Mouse (Mus musculus): ENCODE results near the gene Prpf31.
"Not testable (repeated sequence)": the region's sequence is repeated elsewhere in the genome, so short reads cannot be mapped to it uniquely, and the experiment has no call there.

Prpf31 gene

DNA sequence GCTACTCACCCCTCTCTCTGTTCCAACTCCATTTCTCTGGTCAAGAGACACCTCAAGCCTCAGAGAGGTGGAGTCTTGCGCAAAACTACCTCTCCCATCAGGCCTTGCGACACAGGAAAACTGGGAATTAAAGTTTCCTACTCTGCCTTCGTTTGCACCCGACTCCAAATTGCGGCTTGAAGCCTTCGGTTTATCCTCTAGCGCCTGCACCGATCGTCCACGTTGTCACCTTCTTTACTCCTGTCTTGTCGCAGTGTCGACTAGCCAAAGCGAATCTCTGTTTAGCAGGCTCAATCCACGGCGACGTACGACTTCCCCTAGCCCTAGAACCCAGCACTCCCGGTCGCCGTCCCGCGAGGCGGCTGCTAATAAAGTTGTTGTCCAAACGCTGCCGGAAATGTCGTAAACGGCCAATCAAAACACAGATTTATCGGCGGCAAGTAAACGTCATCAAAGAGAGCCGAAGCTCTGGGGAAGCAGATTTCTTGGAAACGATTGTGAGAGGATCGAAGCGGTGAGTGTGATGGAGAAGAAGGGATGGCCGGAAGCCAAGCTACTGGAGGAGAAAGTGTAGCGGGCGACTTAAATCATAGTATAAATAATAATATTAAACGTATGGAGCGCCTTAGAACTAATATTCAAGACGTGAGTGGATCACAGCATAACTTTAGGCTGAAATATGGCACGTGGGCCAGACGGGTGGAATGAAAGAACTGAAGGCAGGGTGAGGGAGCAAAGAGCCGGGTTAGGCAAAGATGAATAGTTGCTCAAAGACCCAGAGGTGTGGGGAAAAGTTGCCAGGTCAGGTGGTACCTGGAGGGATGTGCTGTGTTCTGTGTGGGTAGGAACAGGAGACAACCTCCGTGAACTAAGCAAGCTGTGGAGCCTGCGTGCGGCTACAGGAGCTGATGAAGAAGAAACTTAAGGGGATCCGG is at the start of gene Prpf31, which contains the start of gene Tfpt:
TSS of gene Prpf31 (plus strand) at position 443 of the 935 bp plus-strand sequence.
TSS of gene Tfpt (minus strand) at position 387 of the 935 bp plus-strand sequence.
- DNase-seq (ENCODE audit: low spot score): peak; percentile 93

DNA sequence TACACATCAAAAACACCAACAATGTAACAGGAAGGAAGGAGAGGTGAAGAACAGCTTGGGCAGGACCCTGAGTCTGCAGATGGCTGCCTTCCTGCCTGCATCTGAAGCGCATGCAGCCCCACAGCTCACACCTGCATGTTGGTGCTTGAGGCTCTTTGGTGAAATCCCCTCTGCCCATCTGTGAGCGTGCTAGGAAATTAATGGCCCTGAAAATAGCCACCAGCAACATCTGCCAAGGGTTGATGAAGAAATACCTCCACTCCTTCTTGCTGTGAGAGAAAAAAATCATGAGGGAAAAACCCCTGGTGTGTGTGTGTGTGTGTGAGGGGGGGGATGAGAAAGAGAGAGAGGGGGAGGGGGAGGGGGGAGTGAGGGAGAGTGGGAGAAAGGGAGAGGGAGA is 49.8 kb upstream of the Prpf31 start:
- DNase-seq (ENCODE audit: low spot score): no peak

DNA sequence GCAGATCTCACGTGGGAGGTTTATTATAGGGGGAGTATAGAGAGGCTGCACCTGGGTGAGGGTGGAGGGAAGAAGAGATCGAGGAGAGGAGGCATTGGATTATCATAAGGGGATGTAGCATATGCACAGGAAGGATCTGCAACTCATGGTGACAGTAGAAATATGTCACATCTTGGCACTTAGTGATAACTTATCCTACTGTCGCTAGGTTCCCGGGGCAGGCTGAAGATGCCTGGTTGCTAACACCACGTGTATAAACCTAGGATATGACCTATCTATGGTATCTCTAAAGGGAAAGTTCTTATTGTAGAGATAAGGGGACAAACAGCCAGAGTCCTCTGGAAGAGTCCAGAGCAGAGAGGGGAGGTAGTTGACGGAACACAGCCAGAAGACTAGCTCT is 44.0 kb upstream of the Prpf31 start:
- DNase-seq (ENCODE audit: low spot score): no peak

DNA sequence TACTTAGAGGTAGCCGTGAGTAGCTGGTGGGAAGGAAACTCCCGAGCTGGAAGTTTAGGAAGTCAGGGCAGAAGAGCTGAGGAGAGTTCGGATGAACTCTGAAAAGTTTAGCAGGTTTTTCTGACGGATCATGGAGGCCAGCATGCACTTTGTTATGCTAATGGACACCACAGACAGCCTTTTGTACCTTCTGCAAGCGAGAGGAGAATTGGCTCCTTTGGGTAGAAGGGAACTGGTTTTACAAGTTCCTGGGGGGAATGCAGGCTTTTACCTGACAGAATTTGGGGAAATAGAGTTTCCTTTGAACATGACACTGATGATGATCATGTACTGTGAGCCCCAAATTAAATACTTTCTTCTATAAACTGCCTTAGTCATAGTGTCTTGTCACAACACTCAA is 43.5 kb upstream of the Prpf31 start:
- DNase-seq (ENCODE audit: low spot score): no peak

DNA sequence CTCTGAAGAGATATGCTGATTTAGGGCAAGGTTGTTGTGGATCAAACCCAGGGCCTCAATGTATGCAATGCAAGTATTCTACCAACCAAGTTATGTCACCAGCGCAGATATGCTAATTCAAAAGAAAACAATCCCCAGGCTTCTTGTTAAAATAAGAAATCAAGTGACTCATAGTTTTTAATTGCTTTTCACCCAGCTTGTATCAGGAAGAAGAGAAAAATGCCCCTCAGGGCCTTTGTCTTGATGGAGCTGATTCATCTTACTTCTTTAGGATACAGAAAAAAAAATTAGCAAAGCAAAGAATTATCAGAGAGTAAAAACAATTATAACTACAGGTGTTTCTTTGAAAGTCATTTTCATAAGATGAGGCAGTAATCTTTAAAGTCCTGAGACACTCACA is 42.5 kb upstream of the Prpf31 start:
- no peak for DNase-seq (ENCODE audit: low spot score)

DNA sequence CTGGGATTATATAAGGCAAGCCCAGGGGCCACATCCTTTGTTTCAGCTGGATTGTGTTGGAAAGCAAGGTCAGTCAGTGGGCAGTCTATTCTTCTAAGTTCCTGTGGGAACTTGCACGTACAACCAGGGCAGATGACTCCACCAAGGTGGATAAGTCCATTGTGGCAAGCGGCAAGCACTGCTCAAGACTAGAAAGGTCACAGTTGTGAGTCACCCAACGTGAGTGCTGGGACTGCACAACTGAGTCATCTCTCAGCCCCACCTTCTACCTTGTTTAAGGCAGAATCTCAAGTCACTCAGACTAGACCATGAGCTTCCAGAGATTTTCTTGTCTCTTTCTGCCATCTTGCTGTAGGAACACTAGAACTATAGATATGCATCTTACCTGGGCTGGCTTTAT is 39.2 kb upstream of the Prpf31 start:
- DNase-seq (ENCODE audit: low spot score): no peak

DNA sequence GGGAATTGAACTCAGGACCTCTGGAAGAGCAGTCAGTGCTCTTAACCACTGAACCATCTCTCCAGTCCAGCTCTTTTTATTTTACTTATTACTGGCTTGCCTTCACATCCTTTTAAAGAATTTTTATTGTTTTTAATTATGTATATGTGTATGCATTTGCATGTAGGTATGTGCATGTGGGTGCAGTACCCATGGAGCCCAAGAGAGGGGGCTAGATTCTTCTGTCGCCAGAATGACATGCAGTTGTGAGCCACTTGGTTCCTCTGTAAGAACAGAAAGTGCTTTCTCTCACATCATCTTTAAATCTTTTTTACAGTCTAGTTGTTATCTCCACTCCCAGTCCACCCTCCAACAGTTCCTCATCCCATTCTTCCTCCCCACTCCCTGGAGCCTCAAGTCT is 38.3 kb upstream of the Prpf31 start:
- no peak for DNase-seq (ENCODE audit: low spot score)

DNA sequence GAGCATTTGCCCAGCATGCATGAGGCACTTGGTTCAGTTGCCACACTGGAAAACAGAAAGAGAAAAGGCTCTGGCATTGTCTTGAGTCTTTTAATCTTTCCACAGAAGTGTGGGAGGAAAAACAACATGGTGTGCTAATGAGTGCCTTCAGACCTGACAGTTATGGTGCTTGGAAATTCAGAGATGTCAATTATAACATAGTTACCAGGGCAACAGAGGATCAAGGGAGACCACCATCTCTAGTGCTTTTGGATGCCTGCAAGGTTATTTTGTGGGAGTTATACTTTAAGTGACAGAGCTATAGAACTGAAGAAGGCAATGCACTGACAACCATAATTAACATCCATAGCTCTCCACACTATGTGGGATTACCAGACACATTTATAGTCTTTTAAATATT is 35.9 kb upstream of the Prpf31 start:
- DNase-seq (ENCODE audit: low spot score): no peak

DNA sequence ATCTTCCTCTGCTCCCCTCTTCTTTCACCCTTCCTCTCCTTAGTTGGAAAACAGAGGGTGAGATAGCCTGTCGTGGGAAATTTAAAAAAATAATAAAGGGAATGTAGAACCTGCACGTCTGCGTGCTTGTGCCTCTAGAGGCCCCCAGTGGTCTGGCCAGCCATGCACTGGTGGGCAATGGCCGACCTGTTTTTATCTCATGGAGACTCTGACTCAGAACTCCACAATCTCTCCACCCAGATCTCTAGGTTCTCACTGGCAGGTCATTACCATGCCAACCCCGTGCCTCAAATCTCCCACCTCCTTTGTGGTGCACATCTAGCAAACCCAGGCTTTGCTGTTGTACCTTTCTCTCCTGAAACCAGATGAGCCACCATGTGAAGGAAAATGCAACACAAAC is 35.1 kb upstream of the Prpf31 start:
- no peak for DNase-seq (ENCODE audit: low spot score)

DNA sequence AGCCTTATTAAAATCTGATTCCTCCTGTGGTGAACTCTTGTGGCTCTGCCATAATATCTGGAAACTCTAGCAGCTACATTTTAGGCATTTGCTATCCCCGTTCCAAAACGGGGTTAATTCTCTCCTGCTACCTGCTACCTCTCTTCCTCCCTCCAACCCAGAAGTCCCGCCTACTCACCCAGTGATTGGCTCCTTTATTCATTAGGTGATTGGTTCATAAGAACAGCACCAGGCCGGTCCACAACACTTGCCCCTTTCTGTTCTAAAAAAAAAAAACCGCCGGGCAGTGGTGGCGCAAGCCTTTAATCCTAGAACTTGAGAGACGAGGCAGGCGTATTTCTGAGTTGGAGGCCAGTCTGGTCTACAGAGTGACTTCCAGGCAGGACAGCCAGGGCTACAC is 34.6 kb upstream of the Prpf31 start:
- DNase-seq (ENCODE audit: low spot score): no peak

DNA sequence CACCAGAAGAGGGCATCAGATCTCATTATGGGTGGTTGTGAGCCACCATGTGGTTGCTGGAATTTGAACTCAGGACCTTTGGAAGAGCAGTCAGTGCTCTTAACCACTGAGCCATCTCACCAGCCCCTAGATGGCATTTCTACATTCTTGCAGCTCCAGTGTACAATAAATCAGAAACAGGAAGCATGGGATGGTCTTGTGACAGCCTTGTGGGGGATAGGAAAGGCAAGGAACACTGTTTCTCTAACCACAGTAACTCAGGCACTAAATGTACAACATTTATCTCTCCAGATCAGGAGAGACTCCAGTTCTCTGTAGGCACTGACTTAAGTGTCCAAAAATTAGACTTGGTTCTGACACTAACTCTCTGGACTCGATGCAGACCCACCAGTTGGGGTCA is 32.0 kb upstream of the Prpf31 start:
- DNase-seq (ENCODE audit: low spot score): not testable (repeated sequence)

DNA sequence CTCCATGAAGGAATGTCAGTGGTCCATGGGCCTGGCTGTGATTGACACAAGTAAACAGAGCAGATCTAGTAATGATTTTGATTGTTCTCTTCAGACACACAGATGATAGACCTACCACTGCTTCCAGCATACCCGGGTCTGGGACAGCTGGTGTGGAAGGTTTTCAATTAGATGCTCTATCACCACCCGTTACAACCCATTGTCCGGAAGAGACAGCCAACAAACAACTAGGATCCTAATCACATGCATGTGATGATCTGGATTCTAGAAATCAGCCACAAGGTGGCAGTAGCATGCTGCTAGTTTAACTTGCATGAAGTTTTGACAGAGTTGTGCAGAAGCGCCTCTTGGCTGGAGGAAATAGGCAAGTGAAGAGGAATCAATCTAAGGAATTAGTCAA is 28.7 kb upstream of the Prpf31 start:
- DNase-seq (ENCODE audit: low spot score): peak; percentile 75

DNA sequence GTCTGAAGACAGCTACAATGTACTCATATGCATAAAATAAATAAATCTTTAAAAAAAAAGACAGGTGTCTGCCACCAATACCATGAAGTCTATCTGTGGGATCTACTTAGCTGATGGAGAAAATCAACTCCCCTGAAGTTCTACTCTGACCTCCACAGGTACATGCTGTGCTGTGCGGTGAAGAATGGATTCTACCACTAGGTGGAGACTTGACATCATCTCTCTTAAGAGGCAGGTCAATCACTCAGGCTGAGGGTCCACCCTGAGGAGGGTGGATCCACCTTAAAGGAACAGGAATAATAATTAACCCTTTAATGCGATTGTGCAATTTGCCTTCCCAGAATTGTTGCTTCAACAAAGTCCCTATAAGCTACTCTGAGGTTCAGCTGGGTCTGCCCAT is 23.0 kb upstream of the Prpf31 start:
- peak; percentile 25 for DNase-seq (ENCODE audit: low spot score)

DNA sequence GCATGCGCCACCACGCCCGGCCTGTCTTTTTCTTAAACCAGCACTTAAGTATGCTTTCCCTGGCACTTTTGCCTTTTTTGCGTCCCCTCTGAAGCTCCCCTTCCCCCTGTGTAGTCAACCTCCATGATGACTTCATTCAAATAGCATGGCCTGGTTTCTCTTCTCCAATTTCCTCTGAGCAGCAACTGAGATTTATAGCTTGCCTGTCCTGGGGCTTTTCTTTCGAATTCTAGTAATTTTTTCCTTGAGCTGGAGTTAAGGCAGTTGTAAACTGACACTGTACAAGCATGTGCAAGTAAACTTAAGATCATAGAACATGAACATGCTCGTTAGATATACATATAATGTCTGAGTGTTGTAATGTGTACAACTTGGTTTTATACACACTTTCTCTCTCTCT is 22.4 kb upstream of the Prpf31 start:
- DNase-seq (ENCODE audit: low spot score): no peak

DNA sequence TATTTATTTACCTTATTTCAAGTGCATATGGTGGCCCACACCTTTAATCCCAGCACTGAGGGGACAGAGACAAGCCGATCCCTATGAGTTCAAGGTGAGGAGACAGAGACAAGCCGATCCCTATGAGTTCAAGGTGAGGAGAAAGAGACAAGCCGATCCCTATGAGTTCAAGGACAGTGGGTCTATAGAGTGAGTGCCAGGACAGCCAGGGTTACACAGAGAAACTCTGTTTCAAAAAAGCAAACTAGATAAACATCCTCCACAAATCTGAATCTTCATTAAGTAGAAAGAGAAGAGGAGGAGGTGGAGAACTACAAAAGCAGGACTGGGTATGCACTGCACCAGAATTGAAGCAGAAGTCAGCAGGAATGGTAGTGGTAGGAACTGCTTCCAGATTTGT is 21.1 kb upstream of the Prpf31 start:
- no peak for DNase-seq (ENCODE audit: low spot score)

DNA sequence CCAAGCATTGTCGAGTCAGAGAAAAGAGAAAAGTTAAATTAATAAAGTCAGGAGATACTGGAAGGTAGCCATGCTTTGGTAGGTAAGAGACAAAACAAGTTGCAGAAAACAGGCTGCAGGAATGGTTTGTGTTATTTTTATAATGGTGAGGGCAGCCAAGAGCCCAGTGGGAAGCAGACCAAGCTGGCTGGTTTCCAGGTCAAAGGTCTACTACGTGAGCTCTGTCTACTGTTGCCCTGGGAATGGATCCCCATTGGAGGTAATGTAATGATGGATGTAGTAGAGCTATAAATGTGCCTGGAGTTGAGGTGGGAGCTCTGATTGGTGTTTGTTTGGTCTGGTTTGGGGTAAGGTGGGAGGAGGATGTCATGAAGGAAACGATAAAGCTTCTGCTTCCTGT is 20.7 kb upstream of the Prpf31 start:
- no peak for DNase-seq (ENCODE audit: low spot score)

DNA sequence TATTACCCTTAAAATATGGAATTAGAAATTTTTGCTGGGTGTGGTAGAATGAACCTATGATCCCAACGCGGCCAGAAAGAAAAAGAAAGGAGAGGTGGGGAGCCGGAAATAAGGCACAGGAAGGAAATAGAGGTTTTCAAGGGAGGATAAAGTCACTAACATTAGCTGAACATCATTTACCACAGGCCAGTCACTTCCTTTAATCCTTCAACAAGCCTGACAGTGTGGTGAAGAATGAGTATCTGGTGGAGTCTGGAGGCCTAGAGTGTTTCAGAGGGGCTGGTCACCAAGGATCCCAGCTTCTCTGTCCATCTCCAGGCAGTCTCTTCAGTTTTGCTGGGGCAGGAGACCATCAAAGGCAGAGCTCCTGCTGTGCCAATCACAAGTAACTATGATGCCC is 19.3 kb upstream of the Prpf31 start:
- no peak for DNase-seq (ENCODE audit: low spot score)

DNA sequence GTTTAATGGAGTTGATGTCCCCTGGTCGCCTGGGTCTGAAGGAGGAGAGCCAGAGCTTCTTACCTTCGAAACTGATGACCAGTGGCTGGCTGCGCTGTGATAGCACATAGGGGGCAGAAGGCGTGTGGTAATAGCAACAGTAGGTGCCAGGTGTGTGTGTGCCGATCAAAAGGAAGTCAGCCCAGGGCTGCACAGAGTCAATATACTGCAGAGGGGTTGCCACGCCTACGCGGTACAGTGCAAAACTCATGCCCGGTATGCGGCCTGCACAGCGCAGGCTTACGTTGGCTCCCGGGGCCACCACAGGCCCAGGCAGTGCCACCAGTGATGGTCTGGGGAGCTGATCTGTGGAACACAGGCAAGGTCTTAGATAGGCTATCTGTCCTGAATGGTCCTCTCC is 18.8 kb upstream of the Prpf31 start:
- DNase-seq (ENCODE audit: low spot score): no peak

DNA sequence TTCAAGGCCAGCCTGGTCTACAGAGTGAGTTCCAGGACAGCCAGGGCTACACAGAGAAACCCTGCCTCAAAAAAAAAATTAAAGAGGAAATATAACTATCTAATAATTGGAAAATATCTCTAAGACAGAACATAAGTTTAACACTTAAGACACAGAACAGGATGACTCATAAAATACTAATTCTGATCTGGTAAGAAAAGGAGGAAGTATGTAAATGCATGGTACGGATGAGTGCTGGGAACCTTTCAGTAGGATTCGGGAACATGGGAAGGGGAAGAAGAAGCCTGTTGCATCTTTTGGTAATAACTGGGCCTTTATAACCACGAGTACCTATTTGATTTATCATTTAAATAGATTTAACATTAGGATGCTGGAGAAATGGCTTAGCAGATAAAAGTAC is 15.8 kb upstream of the Prpf31 start:
- DNase-seq (ENCODE audit: low spot score): no peak

DNA sequence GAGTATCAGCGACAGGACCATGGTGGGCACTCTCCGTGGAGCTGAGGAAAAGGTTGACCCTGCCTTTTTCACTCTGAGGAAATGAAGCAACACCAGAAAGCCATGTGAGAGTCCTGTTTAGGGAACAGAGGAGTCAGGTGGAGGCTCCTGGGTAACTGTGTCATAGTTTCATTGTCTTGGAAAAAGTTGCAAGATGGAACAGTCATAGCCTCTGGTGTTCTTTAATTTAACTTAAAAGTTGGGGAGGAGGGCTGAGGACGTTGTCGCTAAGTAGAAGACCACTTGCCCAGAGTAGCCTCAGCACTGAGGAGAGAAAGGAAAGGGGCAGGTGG is 13.8 kb upstream of the Prpf31 start, which contains the start of gene Oscar:
TSS of gene Oscar (minus strand) at position 101 of the 332 bp plus-strand sequence.
- DNase-seq (ENCODE audit: low spot score): no peak

DNA sequence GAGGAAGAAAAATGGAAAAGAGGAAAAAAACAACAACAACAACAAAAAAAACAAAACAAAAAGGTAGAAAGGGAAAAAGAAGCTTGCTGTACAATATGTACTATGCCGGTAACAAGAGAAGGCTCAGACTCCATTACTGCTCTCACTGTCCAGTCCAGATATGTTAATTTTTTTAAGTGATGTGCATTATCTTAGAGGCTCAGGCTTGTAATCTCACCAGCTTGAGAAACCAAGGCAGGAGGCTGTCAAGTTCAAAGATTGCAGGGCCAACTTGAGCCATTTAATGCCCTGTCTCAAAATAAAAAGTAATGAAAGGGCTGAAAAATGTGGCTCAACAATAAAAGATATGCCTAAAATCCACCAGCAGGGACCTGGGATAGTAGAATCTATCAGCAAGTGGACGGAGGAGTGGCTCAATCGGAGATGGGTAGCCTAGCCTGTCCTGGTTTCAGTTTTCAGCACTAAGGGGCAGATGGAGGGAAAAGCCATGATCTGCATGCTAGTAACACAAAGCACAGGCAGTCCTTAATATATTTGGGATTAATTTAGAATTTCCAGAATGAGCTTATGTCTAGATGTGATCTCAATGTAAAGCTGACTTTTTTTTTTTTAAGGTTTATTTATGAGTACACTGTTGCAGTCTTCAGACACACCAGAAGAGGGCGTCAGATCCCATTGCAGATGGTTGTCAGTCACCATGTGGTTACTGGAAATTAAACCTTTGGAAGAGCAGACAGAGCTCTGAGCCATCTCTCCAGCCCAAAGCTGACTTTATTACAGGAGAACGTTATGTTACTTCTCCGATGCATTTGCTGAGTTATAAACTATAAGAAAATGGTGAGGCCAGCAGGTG is 13.2 kb upstream of the Prpf31 start:
- no peak for DNase-seq (ENCODE audit: low spot score)

DNA sequence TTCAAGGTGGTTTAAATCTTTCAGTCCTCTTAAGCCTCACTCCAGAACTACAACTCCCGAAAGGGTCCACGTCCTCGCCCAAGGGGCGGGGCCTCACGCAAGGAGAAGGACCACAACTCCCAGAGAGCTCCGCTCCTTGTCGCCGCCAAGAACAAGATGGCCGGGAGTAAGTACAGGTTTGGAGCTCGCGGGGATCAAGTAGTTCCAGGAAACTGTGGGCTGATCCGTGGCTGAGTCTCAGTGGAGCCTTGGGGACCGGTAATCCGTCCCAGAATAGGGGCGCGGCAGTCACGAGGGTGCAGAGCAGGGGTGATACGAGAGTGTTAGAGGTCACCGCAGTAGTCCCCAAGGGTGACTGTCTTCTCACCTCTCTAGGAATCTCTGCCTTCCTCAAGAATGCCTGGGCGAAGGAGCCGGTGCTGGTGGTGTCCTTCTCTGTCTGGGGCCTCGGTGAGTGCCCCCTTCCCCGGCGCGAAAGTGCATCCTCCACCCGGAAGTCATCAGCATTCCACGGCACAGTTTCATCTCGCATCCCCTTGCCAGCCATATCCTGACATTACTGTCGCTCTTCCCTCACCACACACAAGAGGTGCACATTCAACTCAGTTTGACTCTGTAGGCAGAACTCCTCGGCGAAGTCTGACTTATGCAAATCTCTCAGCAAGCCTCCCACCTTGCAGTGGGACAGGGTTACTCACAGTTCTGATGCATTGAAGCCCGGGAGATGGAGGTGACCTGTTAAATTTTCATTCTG is 12.4 kb upstream of the Prpf31 start, which contains the start of gene Ndufa3:
TSS of gene Ndufa3 (plus strand) at position 132 of the 754 bp plus-strand sequence.
- peak; percentile 88 for DNase-seq (ENCODE audit: low spot score)

All from MN1 (cell line).